Mouse (Mus musculus): ENCODE results near the gene Adipor1.
"Not testable (repeated sequence)": the region's sequence is repeated elsewhere in the genome, so short reads cannot be mapped to it uniquely, and the experiment has no call there.

GRCm38 (mm10) chr1:134448537-134448936 is 33.4 kb downstream of the Adipor1 start:
- TF ChIP-seq CTCF (IDR thresholded peaks at IDR 0.05; ENCODE audit: borderline replicate concordance, insufficient read depth, low read length); POLR2A (IDR thresholded peaks at IDR 0.05; ENCODE audit: low read depth, low read length): not testable (repeated sequence)
